Mouse (Mus musculus) spleen, adult 12 weeks (tissue): ENCODE measurements around the gene Chadl.

Experiments
- DNase-seq: peaks from one replicate; pipeline ENCODE4 v3.0.0; 2022; ENCODE audit warnings: low spot score

The Chadl gene

GRCm38 (mm10) chr15:81700601-81701000, 3.5 kb upstream of the Chadl start:
- DNase-seq = no peak

- DNase-seq = no peak
Measured at GRCm38 (mm10) chr15:81700161-81700560, 3.1 kb upstream of the Chadl start.

GRCm38 (mm10) chr15:81698532-81698931, 1.4 kb upstream of the Chadl start:
- DNase-seq = no peak

GRCm38 (mm10) chr15:81697847-81698246, 760 bp upstream of the Chadl start:
- DNase-seq = no peak

GRCm38 (mm10) chr15:81694891-81695290, 2.2 kb downstream of the Chadl start:
- no peak for DNase-seq

GRCm38 (mm10) chr15:81693967-81694881, 2.9 kb downstream of the Chadl start:
- peak; percentile 65 for DNase-seq

GRCm38 (mm10) chr15:81693366-81693966, 3.6 kb downstream of the Chadl start:
- DNase-seq = no peak

- no peak for DNase-seq
Measured at GRCm38 (mm10) chr15:81680301-81680805, 16.7 kb downstream of the Chadl start.

GRCm38 (mm10) chr15:81676637-81677036, 20.4 kb downstream of the Chadl start:
- no peak for DNase-seq

GRCm38 (mm10) chr15:81670231-81670640, 26.9 kb downstream of the Chadl start:
- no peak for DNase-seq

- DNase-seq = no peak
Measured at GRCm38 (mm10) chr15:81666957-81667356, 30.1 kb downstream of the Chadl start.

GRCm38 (mm10) chr15:81663697-81664561, 33.2 kb downstream of the Chadl start, which contains the start of gene L3mbtl2:
L3mbtl2 (plus strand) TSS chr15:81663889.
- peak; percentile 83 for DNase-seq

- DNase-seq = no peak
Measured at GRCm38 (mm10) chr15:81663281-81663680, 33.8 kb downstream of the Chadl start.

GRCm38 (mm10) chr15:81661701-81662100, 35.4 kb downstream of the Chadl start:
- DNase-seq = no peak

GRCm38 (mm10) chr15:81650636-81651035, 46.5 kb downstream of the Chadl start:
- DNase-seq = no peak

- no peak for DNase-seq
Measured at GRCm38 (mm10) chr15:81649516-81650455, 47.3 kb downstream of the Chadl start.
